Comparison of ENCODE assay signal across 18 mouse cellular contexts in genomic region chr2:30937731-30938130, GRCm38 (mm10).
"Had no signal": no experiment of that assay in that cellular context is flagged by ENCODE, and none has a peak within 500 bp of the region (broad histone marks: within the 10 kb centered on the region; RNA-seq: fewer than 3 reads in every experiment).

No protein-coding gene starts in this region.

- H3K4me2 ChIP-seq: kidney, embryonic 15.5 days; liver, embryonic 13.5 days; lung, embryonic 15.5 days; midbrain, embryonic 12.5 days; midbrain, embryonic 15.5 days; neural tube, embryonic 13.5 days; stomach, embryonic 15.5 days had no signal

- H3K36me3 ChIP-seq: kidney, embryonic 15.5 days; liver, embryonic 13.5 days; lung, embryonic 15.5 days; midbrain, embryonic 12.5 days; midbrain, embryonic 15.5 days; neural tube, embryonic 13.5 days; stomach, embryonic 15.5 days had no signal

- H3K9ac ChIP-seq: kidney, embryonic 15.5 days; liver, embryonic 13.5 days; lung, embryonic 15.5 days; midbrain, embryonic 12.5 days; midbrain, embryonic 15.5 days; neural tube, embryonic 13.5 days; stomach, embryonic 15.5 days had no signal

- H3K4me3 ChIP-seq: kidney, embryonic 15.5 days; left cerebral cortex, adult 2 months; liver, embryonic 13.5 days; lung, embryonic 15.5 days; midbrain, embryonic 12.5 days; midbrain, embryonic 15.5 days; myocyte; neural tube, embryonic 13.5 days; stomach, embryonic 15.5 days had no signal

- H3K9me3 ChIP-seq: kidney, embryonic 15.5 days; liver, embryonic 13.5 days; lung, embryonic 15.5 days; midbrain, embryonic 12.5 days; midbrain, embryonic 15.5 days; neural tube, embryonic 13.5 days; stomach, embryonic 15.5 days had no signal

- H3K27me3 ChIP-seq: lung, embryonic 15.5 days; midbrain, embryonic 15.5 days; neural tube, embryonic 13.5 days; stomach, embryonic 15.5 days had no signal

- DNase-seq: kidney, adult 8-10 months; kidney, postnatal 10 days; kidney, postnatal 36 days; layer of hippocampus, postnatal 36 days; liver, embryonic 13.5 days; retina, postnatal 1 day; right cerebral cortex, postnatal 25 days; spleen, adult 18-20 months; thymus, postnatal 25 days had no signal

- H3K4me1 ChIP-seq: lung, embryonic 15.5 days; midbrain, embryonic 12.5 days; midbrain, embryonic 15.5 days; neural tube, embryonic 13.5 days; stomach, embryonic 15.5 days had no signal

- H3K27ac ChIP-seq: kidney, embryonic 15.5 days; left cerebral cortex, adult 2 months; liver, embryonic 13.5 days; lung, embryonic 15.5 days; midbrain, embryonic 12.5 days; midbrain, embryonic 15.5 days; neural tube, embryonic 13.5 days had no signal

- ATAC-seq: intestine, postnatal 0 days; midbrain, embryonic 15.5 days had no signal
